Mouse (Mus musculus) forebrain, embryonic 14.5 days (tissue): Measurements from ENCODE around the gene Cfdp1. TPM values are rescaled to one million over a fixed set of nuclear protein-coding genes. Genes with fewer than 3 reads are reported as not detected.
"Not testable (repeated sequence)": the region's sequence is repeated elsewhere in the genome, so short reads cannot be mapped to it uniquely, and the experiment has no call there.

Experiments used
- ATAC-seq: fragments of 200-750 bp; cut with Nextera tagmentation; 2 replicates; pipeline ENCODE4 v1.8.0; 2017; ENCODE audit warnings: mild to moderate bottlenecking, moderate library complexity
- DNase-seq: peaks from one replicate; pipeline ENCODE4 v3.0.0-alpha.2; 2015; ENCODE audit warnings: low spot score
- H3K27ac ChIP-seq: fragments of 300-500 bp; sonication (generic); 2 replicates; pipeline ENCODE4 v1.5.1; 2014; ENCODE audit warnings: low read depth, mild to moderate bottlenecking, control low read depth, low read length, moderate library complexity
- H3K27me3 ChIP-seq: fragments of 300-500 bp; sonication (generic); replicated peaks from 2 replicates; pipeline ENCODE4 v1.6.1; 2014; ENCODE audit warnings: low read length, control low read depth, mixed read lengths; ENCODE audit not compliant: control insufficient read depth, insufficient read depth
- H3K36me3 ChIP-seq: fragments of 300-500 bp; sonication (generic); 2 replicates; pipeline ENCODE4 v1.6.1; 2014; ENCODE audit warnings: low read length, control low read depth; ENCODE audit not compliant: control insufficient read depth, insufficient read depth
- H3K4me1 ChIP-seq: fragments of 300-500 bp; sonication (generic); 2 replicates; pipeline ENCODE4 v1.6.1; 2014; ENCODE audit warnings: antibody characterized with exemption, low read length, control low read depth; ENCODE audit not compliant: control insufficient read depth, insufficient read depth
- H3K4me2 ChIP-seq: fragments of 300-500 bp; sonication (generic); 2 replicates; pipeline ENCODE4 v1.6.1; 2014; ENCODE audit warnings: mild to moderate bottlenecking, control low read depth, low read length
- H3K4me3 ChIP-seq: fragments of 300-500 bp; sonication (generic); 2 replicates; pipeline ENCODE4 v1.5.1; 2014; ENCODE audit warnings: low read depth, low read length, control low read depth
- H3K9ac ChIP-seq: fragments of 300-500 bp; sonication (generic); 2 replicates; pipeline ENCODE4 v1.6.1; 2014; ENCODE audit warnings: mild to moderate bottlenecking, low read length, control low read depth, moderate library complexity
- H3K9me3 ChIP-seq: fragments of 300-500 bp; sonication (generic); replicated peaks from 2 replicates; pipeline ENCODE4 v1.6.1; 2016; ENCODE audit warnings: low read length, control low read depth, mixed read lengths; ENCODE audit not compliant: control insufficient read depth
- WGBS: fragments of 180-500 bp; shearing (Covaris S2); extraction: QIAGEN DNeasy Blood & Tissue Kit; methylation state at CpG from one replicate; pipeline ENCODE4 v1.1.7; 2014; 5-methylcytosine and 5-hydroxymethylcytosine counted together
- polyA plus RNA-seq: library from polyadenylated mRNA; unstranded; fragments of >200 nt; fragmentation: Nextera tagmentation; extraction: Ambion mirVana; gene quantifications from 2 replicates; pipeline ENCODE4 v1.2.1, GENCODE M21; 2014

Gene Cfdp1
- polyA plus RNA-seq, 1 experiment from 2014 or later: 173 TPM

GRCm38 (mm10) chr8:111868664-111869063, 14.6 kb upstream of the Cfdp1 start:
- H3K36me3 ChIP-seq: peaks cover 9% of the 10 kb centered on the region; the same call in 1 of the 2 replicates
- 55% methylated on average over 2 of the region's 2 CpGs for WGBS
- no peak overlapping the region for H3K9ac ChIP-seq
- H3K4me3 ChIP-seq: no peak overlapping the region
- H3K4me2 ChIP-seq: no peak overlapping the region
- H3K4me1 ChIP-seq: no peaks in the 10 kb centered on the region
- H3K27me3 ChIP-seq: no peaks in the 10 kb centered on the region
- ATAC-seq (no peak), DNase-seq (no peak)
- no peak overlapping the region for H3K27ac ChIP-seq
- no peaks in the 10 kb centered on the region for H3K9me3 ChIP-seq

GRCm38 (mm10) chr8:111865857-111866256, 11.8 kb upstream of the Cfdp1 start:
- Histone ChIP-seq H3K27me3 (no peaks in the 10 kb centered on the region), H3K36me3 (peaks cover 9% of the 10 kb centered on the region; the same call in 1 of the 2 replicates), H3K9ac (no peak overlapping the region), H3K4me3 (no peak overlapping the region), H3K27ac (no peak overlapping the region), H3K9me3 (no peaks in the 10 kb centered on the region), H3K4me2 (no peak overlapping the region), H3K4me1 (no peaks in the 10 kb centered on the region)
- 92% methylated on average over 6 of the region's 6 CpGs for WGBS
- no peak for DNase-seq
- ATAC-seq: no peak

GRCm38 (mm10) chr8:111865130-111865852, 11.2 kb upstream of the Cfdp1 start:
- H3K4me3 ChIP-seq: no peak overlapping the region
- no peak overlapping the region for H3K27ac ChIP-seq
- H3K9me3 ChIP-seq: no peaks in the 10 kb centered on the region
- no peak for DNase-seq
- no peak for ATAC-seq
- H3K36me3 ChIP-seq: peaks cover 9% of the 10 kb centered on the region; the same call in 1 of the 2 replicates
- no peaks in the 10 kb centered on the region for H3K27me3 ChIP-seq
- no peaks in the 10 kb centered on the region for H3K4me1 ChIP-seq
- WGBS: 94% methylated on average over 8 of the region's 8 CpGs
- no peak overlapping the region for H3K4me2 ChIP-seq
- H3K9ac ChIP-seq: no peak overlapping the region

DNA sequence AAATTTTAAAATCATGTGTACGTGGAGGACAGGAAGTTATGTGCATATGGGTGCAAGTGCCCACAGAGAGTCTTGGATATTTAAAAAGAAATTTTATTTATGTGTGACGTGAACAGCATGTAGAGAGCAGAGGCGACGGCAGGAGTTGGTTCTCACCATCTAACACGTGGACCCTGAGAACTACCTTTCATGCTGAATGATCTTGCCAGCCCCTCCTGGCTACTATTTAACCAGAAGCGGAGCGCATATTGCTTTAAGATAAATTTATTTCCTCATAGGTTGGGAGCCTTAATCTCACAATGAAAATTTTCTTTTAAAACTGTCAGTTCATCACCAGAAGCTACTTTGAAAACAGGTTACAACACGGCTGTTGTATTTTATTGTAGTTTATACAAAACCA, 10.6 kb upstream of the Cfdp1 start:
- 95% methylated on average over 8 of the region's 8 CpGs for WGBS
- Histone ChIP-seq H3K4me1 (no peaks in the 10 kb centered on the region), H3K9me3 (no peaks in the 10 kb centered on the region), H3K4me2 (no peak overlapping the region), H3K9ac (no peak overlapping the region), H3K36me3 (peaks cover 9% of the 10 kb centered on the region; the same call in 1 of the 2 replicates), H3K27ac (no peak overlapping the region), H3K27me3 (no peaks in the 10 kb centered on the region), H3K4me3 (no peak overlapping the region)
- no peak for ATAC-seq
- no peak for DNase-seq

DNA sequence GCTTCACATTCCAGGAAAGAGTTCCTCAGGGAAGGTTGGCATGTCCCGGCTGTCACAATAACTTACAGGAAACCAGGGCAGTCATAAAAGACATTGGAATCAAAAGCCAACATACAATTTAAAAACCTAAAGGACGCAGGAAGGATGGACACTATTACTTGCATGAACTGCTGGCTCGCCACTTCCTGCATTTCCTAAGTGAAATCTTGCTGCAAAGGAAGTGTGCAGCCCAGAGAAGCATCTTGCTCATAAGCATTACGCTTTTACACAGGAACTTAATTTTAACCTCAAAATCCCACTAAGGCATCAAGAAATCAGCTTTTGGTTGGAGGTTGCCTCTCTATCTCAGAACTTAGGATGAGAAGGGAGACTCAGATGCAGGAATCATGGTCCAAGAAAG, 9.2 kb upstream of the Cfdp1 start:
- WGBS: 93% methylated on average over 4 of the region's 4 CpGs
- Histone ChIP-seq H3K9ac (no peak overlapping the region), H3K9me3 (no peaks in the 10 kb centered on the region), H3K27ac (no peak overlapping the region), H3K4me2 (no peak overlapping the region), H3K4me3 (no peak overlapping the region), H3K36me3 (peaks cover 9% of the 10 kb centered on the region; the same call in 1 of the 2 replicates), H3K4me1 (no peaks in the 10 kb centered on the region), H3K27me3 (no peaks in the 10 kb centered on the region)
- ATAC-seq (no peak), DNase-seq (no peak)

DNA sequence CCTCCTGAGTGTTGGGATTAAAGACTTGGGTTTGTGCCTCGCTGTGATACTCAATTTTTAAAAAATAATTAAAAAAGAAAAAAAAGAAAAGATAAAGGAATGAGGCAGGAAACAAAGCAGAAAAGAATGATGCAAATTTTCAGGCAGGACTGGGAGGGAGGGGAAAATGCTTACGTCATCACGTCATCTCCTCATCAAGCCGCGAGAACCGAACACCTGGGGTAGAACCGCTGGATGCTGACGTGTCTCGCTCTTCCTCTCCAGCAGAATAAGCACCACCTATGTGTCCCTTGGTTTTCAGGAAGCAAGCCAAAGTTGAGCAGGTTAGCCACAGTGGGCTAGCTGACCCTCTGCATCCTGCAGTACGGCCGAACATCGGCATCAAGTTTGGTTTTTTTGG, 1.9 kb upstream of the Cfdp1 start:
- no peak for ATAC-seq
- Histone ChIP-seq H3K27ac (no peak overlapping the region), H3K9me3 (no peaks in the 10 kb centered on the region), H3K4me2 (no peak overlapping the region), H3K36me3 (0 out of 2 replicates have a peak, but pooled peaks cover 3% of the 10 kb centered on the region), H3K27me3 (no peaks in the 10 kb centered on the region), H3K9ac (no peak overlapping the region), H3K4me1 (peaks cover 8% of the 10 kb centered on the region; the same call in 1 of the 2 replicates), H3K4me3 (no peak overlapping the region)
- 91% methylated on average over 12 of the region's 12 CpGs for WGBS
- DNase-seq: no peak

GRCm38 (mm10) chr8:111853219-111853618, 872 bp downstream of the Cfdp1 start:
- WGBS: 65% methylated on average over 12 of the region's 12 CpGs
- H3K9ac ChIP-seq: peak overlapping the region; percentile 84
- not testable (repeated sequence) for ATAC-seq, DNase-seq, H3K36me3 ChIP-seq, H3K27ac ChIP-seq, H3K27me3 ChIP-seq, H3K4me1 ChIP-seq, H3K9me3 ChIP-seq
- H3K4me2 ChIP-seq: peak overlapping the region; percentile 83
- peak overlapping the region; percentile 94 for H3K4me3 ChIP-seq

- Histone ChIP-seq H3K27ac (no peak overlapping the region), H3K4me1 (no peaks in the 10 kb centered on the region), H3K36me3 (peaks cover 29% of the 10 kb centered on the region), H3K9ac (no peak overlapping the region), H3K27me3 (no peaks in the 10 kb centered on the region), H3K4me2 (no peak overlapping the region), H3K4me3 (no peak overlapping the region), H3K9me3 (no peaks in the 10 kb centered on the region)
- WGBS: 95% methylated on average over 6 of the region's 6 CpGs
- no peak for DNase-seq
- no peak for ATAC-seq
Observed at GRCm38 (mm10) chr8:111846746-111847145, 7.3 kb downstream of the Cfdp1 start.

DNA sequence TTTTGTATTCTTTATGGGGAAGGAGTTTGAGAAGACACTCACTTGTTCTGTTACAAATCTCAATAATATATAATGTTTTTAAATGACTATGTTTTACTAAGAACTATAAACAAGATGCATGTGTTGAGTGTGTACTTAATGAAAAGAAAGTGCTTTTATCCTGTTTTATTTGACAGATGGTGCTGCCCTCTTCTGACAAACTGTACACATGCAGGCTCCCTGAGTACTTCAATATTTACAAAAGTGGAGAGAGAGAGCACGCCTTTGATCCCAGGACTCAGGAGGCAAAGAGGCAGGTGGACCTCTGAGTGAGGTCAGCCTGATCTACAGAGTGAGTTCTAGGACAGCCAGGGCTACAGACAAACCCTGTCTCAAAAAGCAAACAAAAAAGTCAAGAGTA, 18.6 kb downstream of the Cfdp1 start:
- peaks cover 56% of the 10 kb centered on the region for H3K36me3 ChIP-seq

More for the DNA sequence above, 18.6 kb downstream of the Cfdp1 start:
- no peak for ATAC-seq
- H3K9ac ChIP-seq: no peak overlapping the region
- no peaks in the 10 kb centered on the region for H3K27me3 ChIP-seq
- WGBS: 61% methylated on average over 1 of the region's 1 CpGs
- DNase-seq: peak; percentile 69
- no peak overlapping the region for H3K4me3 ChIP-seq
- H3K4me1 ChIP-seq: no peaks in the 10 kb centered on the region
- no peaks in the 10 kb centered on the region for H3K9me3 ChIP-seq
- no peak overlapping the region for H3K27ac ChIP-seq
- no peak overlapping the region for H3K4me2 ChIP-seq
